Mouse (Mus musculus) limb, embryonic 12.5 days (tissue): ENCODE measurements around the gene Slc25a26. TPM values are rescaled to one million over a fixed set of nuclear protein-coding genes. Genes with fewer than 3 reads are reported as not detected.

Source experiments
- ATAC-seq: fragments of 200-750 bp; cut with Nextera tagmentation; 2 replicates; pipeline ENCODE4 v1.8.0; 2017; ENCODE audit warnings: low read depth, moderate TSS enrichment; ENCODE audit not compliant: insufficient number of reproducible peaks, insufficient read depth, low FRiP score, low TSS enrichment
- H3K27ac ChIP-seq: fragments of 300-500 bp; sonication (generic); 2 replicates; pipeline ENCODE4 v1.5.1; 2016; ENCODE audit warnings: mild to moderate bottlenecking, moderate library complexity
- H3K27me3 ChIP-seq: fragments of 300-500 bp; sonication (generic); 2 replicates; pipeline ENCODE4 v1.6.1; 2016; ENCODE audit warnings: mild to moderate bottlenecking, moderate library complexity
- H3K36me3 ChIP-seq: fragments of 300-500 bp; sonication (generic); 2 replicates; pipeline ENCODE4 v1.6.1; 2016; ENCODE audit warnings: mild to moderate bottlenecking, moderate library complexity
- H3K4me1 ChIP-seq: fragments of 300-500 bp; sonication (generic); replicated peaks from 2 replicates; pipeline ENCODE4 v1.6.1; 2016
- H3K4me2 ChIP-seq: fragments of 300-500 bp; sonication (generic); 2 replicates; pipeline ENCODE4 v1.6.1; 2016; ENCODE audit warnings: mild to moderate bottlenecking, moderate library complexity
- H3K4me3 ChIP-seq: fragments of 300-500 bp; sonication (generic); replicated peaks from 2 replicates; pipeline ENCODE4 v1.5.1; 2016; ENCODE audit warnings: mild to moderate bottlenecking
- H3K9ac ChIP-seq: fragments of 300-500 bp; sonication (generic); replicated peaks from 2 replicates; pipeline ENCODE4 v1.6.1; 2016; ENCODE audit warnings: mild to moderate bottlenecking, moderate library complexity
- H3K9me3 ChIP-seq: fragments of 300-500 bp; sonication (generic); 2 replicates; pipeline ENCODE4 v1.6.1; 2016; ENCODE audit warnings: mild to moderate bottlenecking, moderate library complexity
- WGBS: fragments of 180-500 bp; shearing (Covaris S2); methylation state at CpG from one replicate; pipeline ENCODE4 v1.1.7; 2016; 5-methylcytosine and 5-hydroxymethylcytosine counted together
- polyA plus RNA-seq: library from polyadenylated mRNA; unstranded; fragments of >200 nt; fragmentation: Nextera tagmentation; extraction: Ambion mirVana; gene quantifications from 2 replicates; pipeline ENCODE4 v1.2.1, GENCODE M21; 2016

Gene Slc25a26
- polyA plus RNA-seq, 1 experiment from 2014 or later = 8.4 TPM

- ATAC-seq = no peak
- no peaks in the 10 kb centered on the region; the same call in 1 of the 2 replicates for H3K27me3 ChIP-seq
- no peak overlapping the region for H3K27ac ChIP-seq
- no peaks in the 10 kb centered on the region for H3K9me3 ChIP-seq
- 0 out of 2 replicates have a peak overlapping the region, but pooled peaks have one; percentile 23 for H3K9ac ChIP-seq
- no peak overlapping the region for H3K4me2 ChIP-seq
- no peak overlapping the region for H3K4me3 ChIP-seq
- WGBS = 89% methylated on average over 5 of the region's 5 CpGs
- H3K4me1 ChIP-seq = peaks cover 42% of the 10 kb centered on the region
- peaks cover 52% of the 10 kb centered on the region for H3K36me3 ChIP-seq
Measured at GRCm38 (mm10) chr6:94601101-94601500, 101.0 kb downstream of the Slc25a26 start.

GRCm38 (mm10) chr6:94601811-94602210 is 101.7 kb downstream of the Slc25a26 start:
- 55% methylated on average over 5 of the region's 5 CpGs for WGBS
- H3K36me3 ChIP-seq = peaks cover 59% of the 10 kb centered on the region
- H3K27ac ChIP-seq = 0 out of 2 replicates have a peak overlapping the region, but pooled peaks have one; percentile 13

GRCm38 (mm10) chr6:94604072-94604471 is 103.9 kb downstream of the Slc25a26 start:
- H3K9me3 ChIP-seq = no peaks in the 10 kb centered on the region
- H3K4me2 ChIP-seq = no peak overlapping the region
- WGBS = 46% methylated on average over 3 of the region's 3 CpGs
- H3K27me3 ChIP-seq = no peaks in the 10 kb centered on the region; the same call in none of the 2 replicates
- peak overlapping the region; percentile 74 for H3K27ac ChIP-seq
- H3K9ac ChIP-seq = no peak overlapping the region
- H3K36me3 ChIP-seq = peaks cover 82% of the 10 kb centered on the region
- no peak overlapping the region for H3K4me3 ChIP-seq
- 0 out of 2 replicates have a peak, but pooled peaks have one; percentile 50 for ATAC-seq
- peaks cover 30% of the 10 kb centered on the region for H3K4me1 ChIP-seq

More at GRCm38 (mm10) chr6:94601811-94602210, 101.7 kb downstream of the Slc25a26 start:
- no peak for ATAC-seq
- H3K27me3 ChIP-seq = no peaks in the 10 kb centered on the region; the same call in 1 of the 2 replicates
- no peak overlapping the region for H3K4me2 ChIP-seq
- H3K4me1 ChIP-seq = peaks cover 35% of the 10 kb centered on the region
- H3K4me3 ChIP-seq = no peak overlapping the region
- 0 out of 2 replicates have a peak overlapping the region, but pooled peaks have one; percentile 23 for H3K9ac ChIP-seq
- no peaks in the 10 kb centered on the region for H3K9me3 ChIP-seq

GRCm38 (mm10) chr6:94604546-94604945 is 104.4 kb downstream of the Slc25a26 start:
- WGBS = 89% methylated on average over 2 of the region's 2 CpGs
- no peak overlapping the region for H3K4me3 ChIP-seq
- H3K4me1 ChIP-seq = peaks cover 30% of the 10 kb centered on the region
- no peaks in the 10 kb centered on the region; the same call in none of the 2 replicates for H3K27me3 ChIP-seq
- peaks cover 87% of the 10 kb centered on the region for H3K36me3 ChIP-seq
- no peak overlapping the region for H3K9ac ChIP-seq
- no peak for ATAC-seq
- H3K27ac ChIP-seq = 0 out of 2 replicates have a peak overlapping the region, but pooled peaks have one; percentile 45
- H3K9me3 ChIP-seq = no peaks in the 10 kb centered on the region
- no peak overlapping the region for H3K4me2 ChIP-seq

- WGBS = 75% methylated on average over 6 of the region's 6 CpGs
- Histone ChIP-seq H3K27ac (no peak overlapping the region; the same call in 1 of the 2 replicates), H3K9me3 (no peaks in the 10 kb centered on the region), H3K36me3 (peaks cover 99% of the 10 kb centered on the region), H3K27me3 (no peaks in the 10 kb centered on the region), H3K4me3 (no peak overlapping the region), H3K9ac (no peak overlapping the region), H3K4me1 (peaks cover 34% of the 10 kb centered on the region), H3K4me2 (no peak overlapping the region)
- ATAC-seq = no peak
Measured at GRCm38 (mm10) chr6:94613235-94613895, 113.2 kb downstream of the Slc25a26 start.

GRCm38 (mm10) chr6:94614346-94614745 is 114.2 kb downstream of the Slc25a26 start:
- Histone ChIP-seq H3K4me1 (peaks cover 44% of the 10 kb centered on the region), H3K4me3 (no peak overlapping the region), H3K9me3 (no peaks in the 10 kb centered on the region), H3K27me3 (no peaks in the 10 kb centered on the region), H3K4me2 (no peak overlapping the region), H3K36me3 (peaks cover 95% of the 10 kb centered on the region), H3K27ac (no peak overlapping the region), H3K9ac (no peak overlapping the region)
- no peak for ATAC-seq
- WGBS = 90% methylated on average over 6 of the region's 6 CpGs

GRCm38 (mm10) chr6:94615936-94616335 is 115.8 kb downstream of the Slc25a26 start:
- H3K4me1 ChIP-seq = peaks cover 51% of the 10 kb centered on the region
- no peaks in the 10 kb centered on the region for H3K27me3 ChIP-seq
- no peak overlapping the region for H3K4me3 ChIP-seq
- H3K27ac ChIP-seq = no peak overlapping the region
- H3K9ac ChIP-seq = no peak overlapping the region
- H3K36me3 ChIP-seq = peaks cover 95% of the 10 kb centered on the region
- no peaks in the 10 kb centered on the region for H3K9me3 ChIP-seq
- ATAC-seq = no peak
- 83% methylated on average over 4 of the region's 4 CpGs for WGBS
- no peak overlapping the region for H3K4me2 ChIP-seq

- Histone ChIP-seq H3K4me1 (peaks cover 39% of the 10 kb centered on the region), H3K27ac (peak overlapping the region; percentile 30; the same call in 1 of the 2 replicates), H3K4me3 (no peak overlapping the region), H3K27me3 (peaks cover 9% of the 10 kb centered on the region), H3K36me3 (peaks cover 95% of the 10 kb centered on the region), H3K9me3 (no peaks in the 10 kb centered on the region), H3K9ac (no peak overlapping the region), H3K4me2 (no peak overlapping the region)
- WGBS = 56% methylated on average over 5 of the region's 5 CpGs
- no peak for ATAC-seq
Measured at GRCm38 (mm10) chr6:94618671-94619070, 118.5 kb downstream of the Slc25a26 start.

- peaks cover 23% of the 10 kb centered on the region for H3K27me3 ChIP-seq
- H3K36me3 ChIP-seq = peaks cover 96% of the 10 kb centered on the region
- H3K27ac ChIP-seq = no peak overlapping the region
- H3K9me3 ChIP-seq = no peaks in the 10 kb centered on the region
- no peak overlapping the region for H3K9ac ChIP-seq
- H3K4me1 ChIP-seq = peaks cover 36% of the 10 kb centered on the region
- no peak overlapping the region for H3K4me3 ChIP-seq
- H3K4me2 ChIP-seq = no peak overlapping the region
- WGBS = 75% methylated on average over 6 of the region's 6 CpGs
- ATAC-seq = no peak
Measured at GRCm38 (mm10) chr6:94620287-94620686, 120.2 kb downstream of the Slc25a26 start.

- 81% methylated on average over 9 of the region's 9 CpGs for WGBS
Measured at GRCm38 (mm10) chr6:94620801-94621301, 120.7 kb downstream of the Slc25a26 start.

GRCm38 (mm10) chr6:94622983-94623382 is 122.9 kb downstream of the Slc25a26 start:
- WGBS = 83% methylated on average over 4 of the region's 4 CpGs
- Histone ChIP-seq H3K4me1 (peaks cover 50% of the 10 kb centered on the region), H3K27me3 (peaks cover 30% of the 10 kb centered on the region), H3K9ac (no peak overlapping the region), H3K27ac (no peak overlapping the region), H3K4me3 (no peak overlapping the region), H3K36me3 (peaks cover 82% of the 10 kb centered on the region), H3K4me2 (no peak overlapping the region), H3K9me3 (no peaks in the 10 kb centered on the region)
- no peak for ATAC-seq

More at GRCm38 (mm10) chr6:94620801-94621301, 120.7 kb downstream of the Slc25a26 start:
- Histone ChIP-seq H3K4me2 (no peak overlapping the region), H3K9me3 (no peaks in the 10 kb centered on the region), H3K4me1 (peaks cover 42% of the 10 kb centered on the region), H3K36me3 (peaks cover 95% of the 10 kb centered on the region), H3K27ac (no peak overlapping the region), H3K27me3 (peaks cover 26% of the 10 kb centered on the region), H3K9ac (no peak overlapping the region), H3K4me3 (no peak overlapping the region)
- no peak for ATAC-seq
